Mouse (Mus musculus): ENCODE results near the gene Lgmn. TPM values are rescaled to one million over a fixed set of nuclear protein-coding genes. Genes with fewer than 3 reads are reported as not detected.

Gene Lgmn
- total and polyA plus RNA-seq, 2 experiments from 2014 or later = 94.0 to 118 TPM

GRCm38 (mm10) chr12:102390042-102390441 is 49.6 kb downstream of the Lgmn start:
- H3K36me3 ChIP-seq (replicated peaks; ENCODE audit: control insufficient read depth, insufficient read depth, low read length) = peaks cover 51% of the 10 kb centered on the region
- 41% methylated on average over 8 of the region's 8 CpGs for WGBS

GRCm38 (mm10) chr12:102387219-102387917 is 52.2 kb downstream of the Lgmn start:
- no peak overlapping the region for H3K27ac ChIP-seq (ENCODE audit: low read depth)
- H3K27me3 ChIP-seq (ENCODE audit: control insufficient read depth, insufficient read depth, low read length) = no peaks in the 10 kb centered on the region
- WGBS = 57% methylated on average over 16 of the region's 16 CpGs
- no peaks in the 10 kb centered on the region for H3K9me3 ChIP-seq (replicated peaks; ENCODE audit: control insufficient read depth, low read length)
- no peak overlapping the region for H3K4me3 ChIP-seq (ENCODE audit: low read depth, low read length)
- TF ChIP-seq CTCF (IDR thresholded peaks at IDR 0.05; ENCODE audit: low read depth) (peak; percentile 99), EP300 (IDR thresholded peaks at IDR 0.05; ENCODE audit: low read depth) (no peak)
- DNase-seq (ENCODE audit: low spot score) = peak; percentile 80
- no peak overlapping the region for H3K9ac ChIP-seq (replicated peaks; ENCODE audit: low read depth, low read length)
- peaks cover 50% of the 10 kb centered on the region for H3K36me3 ChIP-seq (replicated peaks; ENCODE audit: control insufficient read depth, insufficient read depth, low read length)
- ATAC-seq (ENCODE audit: insufficient read depth, low read depth) = peak; percentile 65
- no peak overlapping the region for H3K4me2 ChIP-seq (ENCODE audit: low read depth, low read length)
- H3K4me1 ChIP-seq (ENCODE audit: control insufficient read depth, insufficient read depth) = no peaks in the 10 kb centered on the region

More at GRCm38 (mm10) chr12:102390042-102390441, 49.6 kb downstream of the Lgmn start:
- ATAC-seq (ENCODE audit: insufficient read depth, low read depth) (peak; percentile 27; the same call in 1 of the 2 replicates), DNase-seq (ENCODE audit: low spot score) (no peak)
- H3K27ac ChIP-seq (ENCODE audit: low read depth) = no peak overlapping the region
- TF ChIP-seq EP300 (IDR thresholded peaks at IDR 0.05; ENCODE audit: low read depth) = no peak
- no peak for TF ChIP-seq CTCF (IDR thresholded peaks at IDR 0.05; ENCODE audit: low read depth)
- H3K9me3 ChIP-seq (replicated peaks; ENCODE audit: control insufficient read depth, low read length) = no peaks in the 10 kb centered on the region
- H3K4me1 ChIP-seq (ENCODE audit: control insufficient read depth, insufficient read depth) = no peaks in the 10 kb centered on the region
- no peak overlapping the region for H3K9ac ChIP-seq (replicated peaks; ENCODE audit: low read depth, low read length)
- no peak overlapping the region for H3K4me3 ChIP-seq (ENCODE audit: low read depth, low read length)
- H3K4me2 ChIP-seq (ENCODE audit: low read depth, low read length) = no peak overlapping the region
- H3K27me3 ChIP-seq (ENCODE audit: control insufficient read depth, insufficient read depth, low read length) = no peaks in the 10 kb centered on the region

GRCm38 (mm10) chr12:102384819-102385218 is 54.8 kb downstream of the Lgmn start:
- Histone ChIP-seq H3K4me3 (ENCODE audit: low read depth, low read length) (no peak overlapping the region), H3K9ac (replicated peaks; ENCODE audit: low read depth, low read length) (no peak overlapping the region), H3K27ac (ENCODE audit: low read depth) (no peak overlapping the region), H3K36me3 (replicated peaks; ENCODE audit: control insufficient read depth, insufficient read depth, low read length) (peaks cover 51% of the 10 kb centered on the region), H3K27me3 (ENCODE audit: control insufficient read depth, insufficient read depth, low read length) (no peaks in the 10 kb centered on the region), H3K4me2 (ENCODE audit: low read depth, low read length) (no peak overlapping the region), H3K9me3 (replicated peaks; ENCODE audit: control insufficient read depth, low read length) (no peaks in the 10 kb centered on the region), H3K4me1 (ENCODE audit: control insufficient read depth, insufficient read depth) (no peaks in the 10 kb centered on the region)
- WGBS = 21% methylated on average over 3 of the region's 3 CpGs
- DNase-seq (ENCODE audit: low spot score) (peak; percentile 55), ATAC-seq (ENCODE audit: insufficient read depth, low read depth) (no peak)
- TF ChIP-seq CTCF (IDR thresholded peaks at IDR 0.05; ENCODE audit: low read depth) (peak; percentile 96), EP300 (IDR thresholded peaks at IDR 0.05; ENCODE audit: low read depth) (no peak)

- Histone ChIP-seq H3K9ac (replicated peaks; ENCODE audit: low read depth, low read length) (no peak overlapping the region), H3K4me3 (ENCODE audit: low read depth, low read length) (no peak overlapping the region), H3K27me3 (ENCODE audit: control insufficient read depth, insufficient read depth, low read length) (no peaks in the 10 kb centered on the region), H3K36me3 (replicated peaks; ENCODE audit: control insufficient read depth, insufficient read depth, low read length) (peaks cover 51% of the 10 kb centered on the region), H3K9me3 (replicated peaks; ENCODE audit: control insufficient read depth, low read length) (no peaks in the 10 kb centered on the region), H3K4me2 (ENCODE audit: low read depth, low read length) (no peak overlapping the region), H3K4me1 (ENCODE audit: control insufficient read depth, insufficient read depth) (no peaks in the 10 kb centered on the region), H3K27ac (ENCODE audit: low read depth) (no peak overlapping the region)
- TF ChIP-seq EP300 (IDR thresholded peaks at IDR 0.05; ENCODE audit: low read depth) (no peak), CTCF (IDR thresholded peaks at IDR 0.05; ENCODE audit: low read depth) (no peak)
- ATAC-seq (ENCODE audit: insufficient read depth, low read depth) (no peak), DNase-seq (ENCODE audit: low spot score) (no peak)
- 87% methylated on average over 9 of the region's 9 CpGs for WGBS
Measured at GRCm38 (mm10) chr12:102383288-102383687, 56.3 kb downstream of the Lgmn start.

DNA sequence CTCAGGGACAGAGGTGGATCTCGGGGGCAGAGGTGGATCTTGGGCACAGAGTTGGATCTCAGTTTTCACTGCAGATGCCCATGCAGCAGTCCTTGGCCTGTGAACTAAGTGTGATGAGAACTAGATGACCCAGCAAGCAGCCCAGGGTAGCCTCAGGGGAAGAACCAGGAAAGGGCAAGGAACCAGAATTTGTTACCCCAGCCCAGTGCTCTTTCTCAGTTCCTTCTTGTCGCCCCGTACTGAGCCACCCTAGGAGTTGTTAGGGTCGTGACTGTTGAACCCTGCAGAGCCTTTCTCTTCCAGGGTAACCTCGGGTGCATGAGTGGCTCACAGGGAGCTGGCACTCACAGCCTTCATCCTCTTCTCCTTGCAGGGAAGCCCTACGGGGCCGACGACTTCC is 57.4 kb downstream of the Lgmn start:
- Histone ChIP-seq H3K4me2 (ENCODE audit: low read depth, low read length) (no peak overlapping the region), H3K27ac (ENCODE audit: low read depth) (no peak overlapping the region), H3K9me3 (replicated peaks; ENCODE audit: control insufficient read depth, low read length) (no peaks in the 10 kb centered on the region), H3K27me3 (ENCODE audit: control insufficient read depth, insufficient read depth, low read length) (no peaks in the 10 kb centered on the region), H3K9ac (replicated peaks; ENCODE audit: low read depth, low read length) (no peak overlapping the region), H3K4me1 (ENCODE audit: control insufficient read depth, insufficient read depth) (no peaks in the 10 kb centered on the region), H3K4me3 (ENCODE audit: low read depth, low read length) (no peak overlapping the region), H3K36me3 (replicated peaks; ENCODE audit: control insufficient read depth, insufficient read depth, low read length) (peaks cover 50% of the 10 kb centered on the region)
- ATAC-seq (ENCODE audit: insufficient read depth, low read depth) (no peak), DNase-seq (ENCODE audit: low spot score) (no peak)
- 73% methylated on average over 8 of the region's 8 CpGs for WGBS
- TF ChIP-seq EP300 (IDR thresholded peaks at IDR 0.05; ENCODE audit: low read depth) = no peak

DNA sequence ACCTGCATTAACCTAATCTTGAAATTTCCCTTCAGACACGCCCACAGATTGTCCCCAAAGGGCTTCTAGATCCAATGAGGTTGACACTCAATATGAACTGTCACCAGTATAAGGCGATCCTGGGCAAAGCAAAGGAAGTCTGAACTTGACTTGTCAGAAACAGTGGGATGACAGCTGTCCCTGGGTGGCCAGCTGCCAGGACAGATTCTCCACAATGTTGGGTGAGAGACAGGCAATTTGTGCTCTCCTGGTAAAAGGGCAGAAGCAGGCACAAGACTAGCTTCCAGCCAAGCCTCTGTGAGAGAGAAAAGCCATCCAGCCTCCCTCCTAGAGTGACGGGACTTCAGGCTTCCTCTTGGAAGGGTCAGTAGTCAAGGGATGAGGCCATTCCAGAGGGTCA is 67.3 kb downstream of the Lgmn start:
- DNase-seq (ENCODE audit: low spot score) = no peak
- no peaks in the 10 kb centered on the region for H3K27me3 ChIP-seq (ENCODE audit: control insufficient read depth, insufficient read depth, low read length)
- H3K9me3 ChIP-seq (replicated peaks; ENCODE audit: control insufficient read depth, low read length) = no peaks in the 10 kb centered on the region
- H3K36me3 ChIP-seq (replicated peaks; ENCODE audit: control insufficient read depth, insufficient read depth, low read length) = peaks cover 45% of the 10 kb centered on the region
- H3K27ac ChIP-seq (ENCODE audit: low read depth) = no peak overlapping the region
- no peak overlapping the region for H3K4me3 ChIP-seq (ENCODE audit: low read depth, low read length)
- H3K4me1 ChIP-seq (ENCODE audit: control insufficient read depth, insufficient read depth) = peaks cover 15% of the 10 kb centered on the region
- H3K4me2 ChIP-seq (ENCODE audit: low read depth, low read length) = no peak overlapping the region
- TF ChIP-seq CTCF (IDR thresholded peaks at IDR 0.05; ENCODE audit: low read depth) = no peak
- no peak for TF ChIP-seq EP300 (IDR thresholded peaks at IDR 0.05; ENCODE audit: low read depth)
- 73% methylated on average over 3 of the region's 3 CpGs for WGBS
- no peak overlapping the region for H3K9ac ChIP-seq (replicated peaks; ENCODE audit: low read depth, low read length)
- ATAC-seq (ENCODE audit: insufficient read depth, low read depth) = no peak
